Mouse (Mus musculus) embryonic facial prominence, embryonic 10.5 days (tissue): ENCODE results near the gene Ass1. TPM values are rescaled to one million over a fixed set of nuclear protein-coding genes. Genes with fewer than 3 reads are reported as not detected.

Source experiments
- DNase-seq: peaks from one replicate; pipeline ENCODE4 v3.0.0-alpha.2; 2017; ENCODE audit warnings: low spot score
- H3K27ac ChIP-seq: fragments of 300-500 bp; sonication (generic); replicated peaks from 2 replicates; pipeline ENCODE4 v1.5.1; 2016; ENCODE audit warnings: mild to moderate bottlenecking
- H3K27me3 ChIP-seq: fragments of 300-500 bp; sonication (generic); replicated peaks from 2 replicates; pipeline ENCODE4 v1.6.1; 2016; ENCODE audit warnings: low read depth, mild to moderate bottlenecking; ENCODE audit not compliant: poor library complexity, severe bottlenecking
- H3K36me3 ChIP-seq: fragments of 300-500 bp; sonication (generic); replicated peaks from 2 replicates; pipeline ENCODE4 v1.6.1; 2016; ENCODE audit warnings: mild to moderate bottlenecking, moderate library complexity
- H3K4me1 ChIP-seq: fragments of 300-500 bp; sonication (generic); 2 replicates; pipeline ENCODE4 v1.6.1; 2016
- H3K4me3 ChIP-seq: fragments of 300-500 bp; sonication (generic); 2 replicates; pipeline ENCODE4 v1.5.1; 2016; ENCODE audit warnings: mild to moderate bottlenecking, moderate library complexity
- H3K9me3 ChIP-seq: fragments of 300-500 bp; sonication (generic); 2 replicates; pipeline ENCODE4 v1.6.1; 2016; ENCODE audit warnings: mild to moderate bottlenecking
- WGBS: fragments of 180-500 bp; shearing (Covaris S2); methylation state at CpG from one replicate; pipeline ENCODE4 v1.1.7; 2016; 5-methylcytosine and 5-hydroxymethylcytosine counted together
- polyA plus RNA-seq: library from polyadenylated mRNA; unstranded; fragments of >200 nt; fragmentation: Nextera tagmentation; extraction: Ambion mirVana; gene quantifications from 2 replicates; pipeline ENCODE4 v1.2.1, GENCODE M21; 2016

The Ass1 gene
- polyA plus RNA-seq, 1 experiment from 2014 or later: 16.1 TPM

GRCm38 (mm10) chr2:31448756-31449440 lies 21.1 kb upstream of the Ass1 start:
- no peak for DNase-seq
- H3K4me1 ChIP-seq: peaks cover 72% of the 10 kb centered on the region
- 53% methylated on average over 3 of the region's 3 CpGs for WGBS

GRCm38 (mm10) chr2:31449441-31449815 lies 20.6 kb upstream of the Ass1 start:
- 58% methylated on average over 4 of the region's 4 CpGs for WGBS
- no peak overlapping the region for H3K27ac ChIP-seq
- no peaks in the 10 kb centered on the region for H3K9me3 ChIP-seq

More at GRCm38 (mm10) chr2:31448756-31449440, 21.1 kb upstream of the Ass1 start:
- H3K9me3 ChIP-seq: no peaks in the 10 kb centered on the region
- H3K27ac ChIP-seq: peak overlapping the region; percentile 42; the same call in 1 of the 2 replicates
- H3K36me3 ChIP-seq: no peaks in the 10 kb centered on the region
- no peak overlapping the region for H3K4me3 ChIP-seq
- H3K27me3 ChIP-seq: peaks cover 6% of the 10 kb centered on the region

GRCm38 (mm10) chr2:31449902-31450301 lies 20.1 kb upstream of the Ass1 start:
- H3K9me3 ChIP-seq: no peaks in the 10 kb centered on the region
- no peak overlapping the region for H3K27ac ChIP-seq
- no peak overlapping the region for H3K4me3 ChIP-seq
- peaks cover 15% of the 10 kb centered on the region for H3K27me3 ChIP-seq
- DNase-seq: no peak
- no peaks in the 10 kb centered on the region for H3K36me3 ChIP-seq
- peaks cover 79% of the 10 kb centered on the region for H3K4me1 ChIP-seq
- 94% methylated on average over 4 of the region's 4 CpGs for WGBS

More at GRCm38 (mm10) chr2:31449441-31449815, 20.6 kb upstream of the Ass1 start:
- no peak for DNase-seq
- H3K4me1 ChIP-seq: peaks cover 78% of the 10 kb centered on the region
- peaks cover 10% of the 10 kb centered on the region for H3K27me3 ChIP-seq
- no peaks in the 10 kb centered on the region for H3K36me3 ChIP-seq
- H3K4me3 ChIP-seq: no peak overlapping the region

DNA sequence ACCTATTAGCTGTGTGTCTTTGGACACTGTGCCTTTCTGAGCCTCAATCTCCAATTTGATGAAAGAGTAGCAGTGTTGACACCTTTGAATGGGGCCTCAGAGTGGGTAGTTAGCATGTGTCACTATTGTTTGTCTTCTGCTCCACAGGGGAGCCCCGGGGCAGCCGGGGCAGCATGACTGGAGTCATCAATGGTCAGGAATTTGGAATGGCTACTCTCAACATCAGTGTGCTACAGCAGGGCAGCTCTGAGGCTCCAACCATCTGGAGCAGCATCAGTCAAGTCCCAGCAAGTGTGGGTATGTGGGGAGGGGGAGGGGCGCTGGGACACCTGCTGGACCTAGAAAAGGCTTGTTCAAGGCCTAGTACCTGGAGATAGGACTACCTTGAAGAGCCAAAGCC lies 19.3 kb upstream of the Ass1 start:
- Histone ChIP-seq H3K4me1 (peaks cover 72% of the 10 kb centered on the region), H3K9me3 (no peaks in the 10 kb centered on the region), H3K36me3 (no peaks in the 10 kb centered on the region), H3K27me3 (peaks cover 20% of the 10 kb centered on the region), H3K4me3 (no peak overlapping the region), H3K27ac (no peak overlapping the region)
- WGBS: 38% methylated on average over 3 of the region's 3 CpGs
- DNase-seq: peak; percentile 49

GRCm38 (mm10) chr2:31451530-31451929 lies 18.5 kb upstream of the Ass1 start:
- Histone ChIP-seq H3K4me3 (no peak overlapping the region), H3K27ac (no peak overlapping the region; the same call in 1 of the 2 replicates), H3K9me3 (no peaks in the 10 kb centered on the region), H3K36me3 (no peaks in the 10 kb centered on the region), H3K27me3 (peaks cover 28% of the 10 kb centered on the region), H3K4me1 (peaks cover 63% of the 10 kb centered on the region)
- DNase-seq: no peak
- WGBS: 27% methylated on average over 1 of the region's 1 CpGs

GRCm38 (mm10) chr2:31453011-31453410 lies 17.0 kb upstream of the Ass1 start:
- H3K4me1 ChIP-seq: peaks cover 62% of the 10 kb centered on the region
- WGBS: 80% methylated on average over 13 of the region's 13 CpGs
- no peaks in the 10 kb centered on the region for H3K9me3 ChIP-seq
- DNase-seq: no peak
- H3K36me3 ChIP-seq: no peaks in the 10 kb centered on the region
- H3K27me3 ChIP-seq: peaks cover 41% of the 10 kb centered on the region
- no peak overlapping the region; the same call in 1 of the 2 replicates for H3K27ac ChIP-seq
- H3K4me3 ChIP-seq: no peak overlapping the region

DNA sequence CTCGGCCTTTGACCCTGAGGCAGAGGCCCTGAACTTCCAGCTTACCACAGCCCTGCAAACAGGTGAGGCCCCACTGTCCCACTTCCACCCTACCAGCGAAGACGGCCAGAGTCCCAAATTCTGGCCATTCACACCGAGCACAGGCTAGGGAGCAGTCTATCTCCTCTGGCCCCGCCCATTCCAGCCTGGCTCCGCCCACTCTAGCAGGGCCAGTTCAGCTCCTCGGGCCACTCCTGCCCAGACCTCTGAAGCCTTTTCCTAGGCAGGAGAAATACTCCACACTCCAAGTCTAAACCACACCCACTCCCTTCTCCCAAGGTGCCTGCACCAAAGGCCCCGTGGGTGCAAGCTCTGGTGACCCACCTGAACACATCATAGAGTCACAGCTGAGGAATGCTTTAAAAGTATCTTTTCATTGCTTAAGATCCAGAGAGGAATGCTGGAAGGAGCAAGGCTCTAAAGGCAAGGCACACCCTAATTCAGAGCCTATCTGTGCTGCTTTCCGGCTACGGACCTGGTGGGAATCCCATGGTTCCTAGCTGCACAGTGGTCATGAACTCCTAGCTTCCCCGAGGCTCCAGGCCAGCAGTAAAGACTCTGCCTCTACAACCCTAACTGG lies 16.3 kb upstream of the Ass1 start:
- Histone ChIP-seq H3K36me3 (no peaks in the 10 kb centered on the region), H3K27ac (no peak overlapping the region), H3K4me3 (no peak overlapping the region), H3K27me3 (peaks cover 48% of the 10 kb centered on the region), H3K4me1 (peaks cover 61% of the 10 kb centered on the region), H3K9me3 (no peaks in the 10 kb centered on the region)
- DNase-seq: no peak
- 34% methylated on average over 11 of the region's 11 CpGs for WGBS

DNA sequence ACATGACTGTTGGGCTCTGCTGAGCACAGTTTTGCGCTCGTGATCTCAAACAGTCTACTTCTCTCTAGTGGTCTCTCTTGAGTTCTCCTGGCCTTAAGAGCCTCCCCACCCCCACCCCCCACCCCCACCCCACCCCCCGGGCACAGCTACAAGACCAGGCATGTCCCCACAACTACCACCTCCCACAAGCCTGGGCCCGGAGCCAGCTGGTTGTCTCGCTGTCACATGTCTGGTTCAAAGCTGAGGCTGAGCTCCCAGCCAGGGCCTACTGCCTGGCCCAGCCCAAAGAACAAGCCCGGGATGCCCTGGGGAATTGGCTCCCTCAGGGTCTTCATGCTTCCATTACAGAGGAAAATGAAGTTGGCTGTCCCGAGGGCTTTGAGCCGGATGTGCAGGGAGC lies 15.7 kb upstream of the Ass1 start:
- H3K27me3 ChIP-seq: peaks cover 54% of the 10 kb centered on the region
- WGBS: 73% methylated on average over 8 of the region's 8 CpGs

DNA sequence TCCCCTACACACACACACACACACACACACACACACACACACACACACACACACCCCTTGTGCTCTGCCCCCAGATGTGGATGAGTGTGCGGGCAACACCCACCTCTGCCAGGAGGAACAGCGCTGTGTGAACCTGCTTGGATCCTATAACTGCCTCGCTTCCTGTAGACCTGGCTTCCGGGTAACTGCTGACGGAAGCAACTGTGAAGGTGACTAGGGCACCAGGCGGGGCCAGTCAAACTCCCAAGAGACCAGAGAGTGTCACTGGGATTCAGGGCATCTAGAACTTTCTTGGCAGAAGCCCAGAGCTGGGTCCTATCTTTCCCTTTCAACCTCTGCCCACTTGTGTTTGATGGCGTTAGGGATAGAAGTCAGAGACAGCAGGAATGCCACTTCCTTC lies 14.6 kb upstream of the Ass1 start:
- no peaks in the 10 kb centered on the region for H3K36me3 ChIP-seq
- H3K4me1 ChIP-seq: peaks cover 58% of the 10 kb centered on the region
- no peak overlapping the region for H3K4me3 ChIP-seq
- WGBS: 88% methylated on average over 7 of the region's 7 CpGs
- H3K27ac ChIP-seq: no peak overlapping the region
- H3K27me3 ChIP-seq: peaks cover 66% of the 10 kb centered on the region
- no peak for DNase-seq
- no peaks in the 10 kb centered on the region for H3K9me3 ChIP-seq

More for the DNA sequence above, 15.7 kb upstream of the Ass1 start:
- Histone ChIP-seq H3K4me3 (no peak overlapping the region), H3K36me3 (no peaks in the 10 kb centered on the region), H3K4me1 (peaks cover 60% of the 10 kb centered on the region), H3K27ac (no peak overlapping the region), H3K9me3 (no peaks in the 10 kb centered on the region)
- no peak for DNase-seq

- H3K4me1 ChIP-seq: peaks cover 33% of the 10 kb centered on the region
- WGBS: 43% methylated on average over 5 of the region's 5 CpGs
Observed at GRCm38 (mm10) chr2:31458460-31458859, 11.5 kb upstream of the Ass1 start.

GRCm38 (mm10) chr2:31458989-31459936 lies 10.7 kb upstream of the Ass1 start:
- Histone ChIP-seq H3K9me3 (no peaks in the 10 kb centered on the region), H3K36me3 (no peaks in the 10 kb centered on the region), H3K27me3 (peaks cover 93% of the 10 kb centered on the region), H3K4me1 (peaks cover 33% of the 10 kb centered on the region), H3K4me3 (peak overlapping the region; percentile 62), H3K27ac (no peak overlapping the region)
- 41% methylated on average over 16 of the region's 16 CpGs for WGBS
- no peak for DNase-seq

More at GRCm38 (mm10) chr2:31458460-31458859, 11.5 kb upstream of the Ass1 start:
- Histone ChIP-seq H3K36me3 (no peaks in the 10 kb centered on the region), H3K27ac (no peak overlapping the region), H3K27me3 (peaks cover 90% of the 10 kb centered on the region), H3K4me3 (no peak overlapping the region), H3K9me3 (no peaks in the 10 kb centered on the region)
- DNase-seq: no peak

- Histone ChIP-seq H3K27me3 (peaks cover 95% of the 10 kb centered on the region), H3K4me3 (peak overlapping the region; percentile 62), H3K27ac (peak overlapping the region; percentile 52; the same call in 1 of the 2 replicates), H3K4me1 (peaks cover 29% of the 10 kb centered on the region), H3K9me3 (no peaks in the 10 kb centered on the region), H3K36me3 (no peaks in the 10 kb centered on the region)
- under 1% methylated on average over 48 of the region's 48 CpGs for WGBS
- peak; percentile 79 for DNase-seq
Observed at GRCm38 (mm10) chr2:31460025-31460571, 9.9 kb upstream of the Ass1 start.
